16 mouse cellular contexts compared by ENCODE assay signal in genomic region chr4:118247323-118247722, GRCm38 (mm10). TPM values are rescaled to one million over a fixed set of nuclear protein-coding genes. Genes with fewer than 3 reads are reported as not detected.
DNase-seq lines count a peak whose midpoint lies in the region; ATAC-seq and TF ChIP-seq lines count a peak whose summit lies in the region.
"Had no signal": no experiment of that assay in that cellular context is flagged by ENCODE, and none has a peak within 500 bp of the region (broad histone marks: within the 10 kb centered on the region; RNA-seq: fewer than 3 reads in every experiment).

No protein-coding gene starts in this region.

- TF ChIP-seq CTCF in forebrain, postnatal 0 days (IDR thresholded peaks at IDR 0.05; ENCODE audit: low read depth): no peak
- TF ChIP-seq CTCF in lung, postnatal 0 days (IDR thresholded peaks at IDR 0.05): no peak
- no peak for TF ChIP-seq CTCF in lung, adult 2 months (IDR thresholded peaks at IDR 0.05; ENCODE audit: insufficient read depth, low read length)
- no peak for TF ChIP-seq CTCF in brain, embryonic 14.5 days (IDR thresholded peaks at IDR 0.05; ENCODE audit: borderline replicate concordance, extremely low read depth, insufficient read depth, insufficient read length)

- ATAC-seq in forebrain, postnatal 0 days: 0 out of 2 replicates have a peak, but pooled peaks have one; percentile 14
- ATAC-seq in forebrain, embryonic 12.5 days (ENCODE audit: low FRiP score): no peak
- peak; percentile 61 for ATAC-seq in lung, postnatal 0 days
- ATAC-seq: forebrain, embryonic 16.5 days; intestine, postnatal 0 days had no signal

- no peak for TF ChIP-seq EP300 in lung, postnatal 0 days (IDR thresholded peaks at IDR 0.05)

- WGBS in forebrain, postnatal 0 days: 73% methylated on average over 3 of the region's 3 CpGs
- WGBS in forebrain, embryonic 12.5 days: 90% methylated on average over 3 of the region's 3 CpGs
- WGBS in lung, postnatal 0 days: 60% methylated on average over 3 of the region's 3 CpGs
- 62% methylated on average over 3 of the region's 3 CpGs for WGBS in lung, adult 2 months

- no peak overlapping the region for H3K9ac ChIP-seq in forebrain, postnatal 0 days
- no peak overlapping the region for H3K9ac ChIP-seq in forebrain, embryonic 12.5 days
- no peak overlapping the region for H3K9ac ChIP-seq in lung, postnatal 0 days (replicated peaks; ENCODE audit: low read depth)

- peaks cover 64% of the 10 kb centered on the region for H3K36me3 ChIP-seq in forebrain, postnatal 0 days (ENCODE audit: insufficient read depth)
- H3K36me3 ChIP-seq in forebrain, embryonic 12.5 days (replicated peaks): peaks cover 83% of the 10 kb centered on the region
- H3K36me3 ChIP-seq in lung, postnatal 0 days (ENCODE audit: insufficient read depth, low read length): 0 out of 2 replicates have a peak, but pooled peaks cover 15% of the 10 kb centered on the region
- H3K36me3 ChIP-seq: G1E had no signal

- H3K9me3 ChIP-seq in forebrain, postnatal 0 days (ENCODE audit: low read length): no peaks in the 10 kb centered on the region
- no peaks in the 10 kb centered on the region for H3K9me3 ChIP-seq in forebrain, embryonic 12.5 days
- no peaks in the 10 kb centered on the region for H3K9me3 ChIP-seq in lung, postnatal 0 days (ENCODE audit: low read length)
- H3K9me3 ChIP-seq: G1E had no signal

- H3K27me3 ChIP-seq in forebrain, postnatal 0 days (ENCODE audit: insufficient read depth, low read length): no peaks in the 10 kb centered on the region
- no peaks in the 10 kb centered on the region for H3K27me3 ChIP-seq in forebrain, embryonic 12.5 days
- H3K27me3 ChIP-seq in lung, postnatal 0 days (replicated peaks; ENCODE audit: insufficient read depth, low read length): no peaks in the 10 kb centered on the region

- H3K4me2 ChIP-seq in forebrain, postnatal 0 days (ENCODE audit: low read depth): no peak overlapping the region
- H3K4me2 ChIP-seq in forebrain, embryonic 12.5 days: no peak overlapping the region
- H3K4me2 ChIP-seq in lung, postnatal 0 days (replicated peaks; ENCODE audit: low read depth, low read length): no peak overlapping the region
- H3K4me2 ChIP-seq: liver, embryonic 11.5 days had no signal

- no peak overlapping the region for H3K27ac ChIP-seq in forebrain, postnatal 0 days (ENCODE audit: low read depth, low read length)
- no peak overlapping the region for H3K27ac ChIP-seq in forebrain, embryonic 12.5 days
- H3K27ac ChIP-seq in lung, postnatal 0 days (ENCODE audit: low read length): no peak overlapping the region

- DNase-seq in forebrain, postnatal 0 days: no peak
- DNase-seq in lung, postnatal 0 days (ENCODE audit: low spot score): peak; percentile 74
- DNase-seq in lung, adult 2 months: no peak
- DNase-seq in 3T3-L1 (ENCODE audit: low read depth, low spot score): peak; percentile 22
- DNase-seq in brain, embryonic 14.5 days (ENCODE audit: low read depth): peak; percentile 67
- no peak for DNase-seq in frontal cortex, postnatal 36 days (ENCODE audit: low spot score in 2 of 2)
- no peak for DNase-seq in thymus, postnatal 25 days
- DNase-seq: B cell, adult 2 months; cerebellum, adult 11 months; gastrocnemius, postnatal 25 days; kidney, postnatal 25 days had no signal

- no peaks in the 10 kb centered on the region for H3K4me1 ChIP-seq in forebrain, postnatal 0 days (ENCODE audit: insufficient read depth)
- H3K4me1 ChIP-seq in forebrain, embryonic 12.5 days: peaks cover 8% of the 10 kb centered on the region; the same call in 1 of the 2 replicates
- no peaks in the 10 kb centered on the region for H3K4me1 ChIP-seq in lung, postnatal 0 days (ENCODE audit: insufficient read depth, low read depth, low read length)
- H3K4me1 ChIP-seq in lung, adult 2 months (ENCODE audit: control insufficient read depth, insufficient read depth, low read length): no peaks in the 10 kb centered on the region; the same call in 1 of the 2 replicates

- no peak overlapping the region for H3K4me3 ChIP-seq in forebrain, postnatal 0 days (ENCODE audit: low read depth, low read length)
- H3K4me3 ChIP-seq in forebrain, embryonic 12.5 days (replicated peaks): no peak overlapping the region
- H3K4me3 ChIP-seq in lung, postnatal 0 days (ENCODE audit: low read depth, low read length): no peak overlapping the region
- no peak overlapping the region for H3K4me3 ChIP-seq in lung, adult 2 months (replicated peaks; ENCODE audit: extremely low read depth, low read depth, low read length)

- TF ChIP-seq POLR2A in lung, adult 2 months (IDR thresholded peaks at IDR 0.05; ENCODE audit: borderline replicate concordance, extremely low read depth, low read depth, low read length): no peak
- TF ChIP-seq POLR2A in brain, embryonic 14.5 days (IDR thresholded peaks at IDR 0.05; ENCODE audit: borderline replicate concordance, extremely low read depth, insufficient read depth, insufficient read length, poor library complexity, severe bottlenecking): no peak

RNA-seq across cellular contexts. Expression of gene Ptprf, which starts 43.9 kb away (rescaled TPM):
- 109 and 120 TPM in 2 replicates for total RNA-seq in forebrain, postnatal 0 days (2014; rRNA removed)
- 30.5 and 45.0 TPM in 2 replicates for polyA plus RNA-seq in forebrain, postnatal 0 days (2015; fragmentation: Nextera tagmentation; extraction: Ambion mirVana)
- 118 and 122 TPM in 2 replicates for polyA plus RNA-seq in forebrain, embryonic 12.5 days (2016; fragmentation: Nextera tagmentation; extraction: Ambion mirVana)
- polyA plus RNA-seq in lung, postnatal 0 days (2015; fragmentation: Nextera tagmentation; extraction: Ambion mirVana): 65.1 and 85.0 TPM in 2 replicates
- 245 and 250 TPM in 2 replicates for polyA plus RNA-seq in lung, adult 2 months (2012; rRNA removed)
- polyA plus RNA-seq in brain, embryonic 14.5 days (2012; rRNA removed): 99.7 and 154 TPM in 2 replicates
- polyA plus RNA-seq: G1E had no signal

Comparison
In these comparisons a context has a peak if more than half of its experiments do, and no peak if none do; other contexts are left out.
1. DNase-seq: peak in lung, postnatal 0 days (single experiment), 3T3-L1 (single experiment) and brain, embryonic 14.5 days (single experiment); none in forebrain, postnatal 0 days (single experiment), lung, adult 2 months (single experiment), frontal cortex, postnatal 36 days (0 of 2) and thymus, postnatal 25 days (single experiment).